Mouse (Mus musculus) MEL (cell line): ENCODE results near the gene Setd5. TPM values are rescaled to one million over a fixed set of nuclear protein-coding genes. Genes with fewer than 3 reads are reported as not detected.

Experiments
- DNase-seq: peaks from one replicate; pipeline ENCODE4 v3.0.0; 2011; ENCODE audit warnings: low read depth, low spot score
- H3K27ac ChIP-seq: 2 replicates; pipeline ENCODE4 v1.5.1; 2012; ENCODE audit warnings: low read depth, mild to moderate bottlenecking, control low read depth, low read length, moderate library complexity; ENCODE audit not compliant: control insufficient read depth
- H3K27me3 ChIP-seq, 2 experiments: fragments of 150-350 bp in 1 of 2; sonication (generic) in 1 of 2; 2 replicates each; pipeline ENCODE4 v1.6.1; 2012; ENCODE audit warnings: low read length in 2 of 2, mild to moderate bottlenecking in 2 of 2, improper control_type of control experiment in 1 of 2, moderate library complexity in 1 of 2; ENCODE audit not compliant: insufficient read depth in 2 of 2, control insufficient read depth in 1 of 2
- H3K36me3 ChIP-seq, 2 experiments: 2 replicates each; pipeline ENCODE4 v1.6.1; 2012 to 2014; ENCODE audit warnings: low read length in 2 of 2, improper control_type of control experiment in 1 of 2, inconsistent platforms in 1 of 2, mild to moderate bottlenecking in 1 of 2; ENCODE audit not compliant: insufficient read depth in 2 of 2, control insufficient read depth in 1 of 2
- H3K4me1 ChIP-seq, 2 experiments: fragments of 150-350 bp in 1 of 2; sonication (generic) in 1 of 2; 2 replicates each; pipeline ENCODE4 v1.6.1; 2012; ENCODE audit warnings: low read length in 2 of 2, improper control_type of control experiment in 1 of 2, mild to moderate bottlenecking in 1 of 2; ENCODE audit not compliant: insufficient read depth in 2 of 2, control insufficient read depth in 1 of 2
- H3K4me3 ChIP-seq, 2 experiments: fragments of 150-350 bp in 1 of 2; sonication (generic) in 1 of 2; 2 replicates each; pipeline ENCODE4 v1.5.1; 2012; ENCODE audit warnings: low read depth in 2 of 2, low read length in 2 of 2, mild to moderate bottlenecking in 2 of 2, moderate library complexity in 2 of 2, control low read depth in 1 of 2, improper control_type of control experiment in 1 of 2; ENCODE audit not compliant: control insufficient read depth in 1 of 2, insufficient read depth in 1 of 2
- H3K79me2 ChIP-seq: 2 replicates; pipeline ENCODE4 v1.6.1; 2012; ENCODE audit warnings: mild to moderate bottlenecking, low read length, moderate library complexity; ENCODE audit not compliant: control insufficient read depth, poor library complexity, insufficient read depth
- H3K9ac ChIP-seq: 2 replicates; pipeline ENCODE4 v1.6.1; 2012; ENCODE audit warnings: low read depth, mild to moderate bottlenecking, control low read depth, low read length, moderate library complexity; ENCODE audit not compliant: control insufficient read depth, poor library complexity, severe bottlenecking
- H3K9me3 ChIP-seq: fragments of 150-350 bp; sonication (generic); replicated peaks from 2 replicates; pipeline ENCODE4 v1.6.1; 2012; ENCODE audit warnings: mild to moderate bottlenecking, low read length, improper control_type of control experiment, moderate library complexity; ENCODE audit not compliant: insufficient read depth
- BHLHE40 ChIP-seq: IDR thresholded peaks from 2 replicates; pipeline ENCODE4 v1.6.1; 2012; ENCODE audit warnings: low read depth, mild to moderate bottlenecking, inconsistent platforms, low read length, improper control_type of control experiment, borderline replicate concordance
- CTCF ChIP-seq, 3 experiments: IDR thresholded peaks in 2 of 3; conservative IDR thresholded peaks in 1 of 3; 2 replicates each; pipeline ENCODE4 v1.5.1; 2011 to 2012; ENCODE audit warnings: low read length in 3 of 3, low read depth in 2 of 3, mild to moderate bottlenecking in 2 of 3, improper control_type of control experiment in 1 of 3, inconsistent platforms in 1 of 3, mixed read lengths in 1 of 3, moderate library complexity in 1 of 3; ENCODE audit not compliant: control insufficient read depth in 1 of 3, insufficient read depth in 1 of 3, poor library complexity in 1 of 3, severe bottlenecking in 1 of 3
- ELF1 ChIP-seq: IDR thresholded peaks from 2 replicates; pipeline ENCODE4 v1.6.1; 2014; ENCODE audit warnings: low read depth, mild to moderate bottlenecking, inconsistent platforms, low read length, improper control_type of control experiment, moderate library complexity
- EP300 ChIP-seq, 2 experiments: IDR thresholded peaks; 2 replicates each; pipeline ENCODE4 v1.6.1; 2011; ENCODE audit warnings: improper control_type of control experiment in 2 of 2, low read length in 2 of 2, low read depth in 1 of 2, mild to moderate bottlenecking in 1 of 2
- GATA1 ChIP-seq: IDR thresholded peaks from 2 replicates; pipeline ENCODE4 v1.6.1; 2011; ENCODE audit warnings: low read depth, low read length, improper control_type of control experiment
- HCFC1 ChIP-seq: IDR thresholded peaks from 2 replicates; pipeline ENCODE4 v1.6.1; 2012; ENCODE audit warnings: low read depth, mild to moderate bottlenecking, inconsistent platforms, low read length, improper control_type of control experiment, moderate library complexity
- JUND ChIP-seq: IDR thresholded peaks from 2 replicates; pipeline ENCODE4 v1.6.1; 2011; ENCODE audit warnings: low read depth, mild to moderate bottlenecking, improper control_type of control experiment, low read length
- MAX ChIP-seq: IDR thresholded peaks from 2 replicates; pipeline ENCODE4 v1.6.1; 2011; ENCODE audit warnings: low read length, improper control_type of control experiment
- MAZ ChIP-seq: IDR thresholded peaks from 2 replicates; pipeline ENCODE4 v1.6.1; 2012; ENCODE audit warnings: low read depth, mild to moderate bottlenecking, inconsistent platforms, low read length, improper control_type of control experiment
- MEF2A ChIP-seq: IDR thresholded peaks from 2 replicates; pipeline ENCODE4 v1.6.1; 2014; ENCODE audit warnings: low read depth, mild to moderate bottlenecking, inconsistent platforms, low read length, improper control_type of control experiment; ENCODE audit not compliant: poor library complexity, insufficient replicate concordance, severe bottlenecking; ENCODE audit errors: extremely low read depth
- MXI1 ChIP-seq: IDR thresholded peaks from 2 replicates; pipeline ENCODE4 v1.6.1; 2011; ENCODE audit warnings: mild to moderate bottlenecking, low read depth, low read length, improper control_type of control experiment
- MYB ChIP-seq: IDR thresholded peaks from 2 replicates; pipeline ENCODE4 v1.6.1; 2011; ENCODE audit warnings: mild to moderate bottlenecking, low read depth, low read length, improper control_type of control experiment
- POLR2AphosphoS2 ChIP-seq: IDR thresholded peaks from 2 replicates; pipeline ENCODE4 v1.6.1; 2011; ENCODE audit warnings: low read length, improper control_type of control experiment
- POLR2AphosphoS5 ChIP-seq: IDR thresholded peaks from 2 replicates; pipeline ENCODE4 v1.6.1; 2012; ENCODE audit warnings: low read depth, borderline replicate concordance, mild to moderate bottlenecking, inconsistent platforms, low read length, moderate library complexity, mixed read lengths
- RAD21 ChIP-seq: IDR thresholded peaks from 2 replicates; pipeline ENCODE4 v1.6.1; 2011; ENCODE audit warnings: mild to moderate bottlenecking, low read depth, low read length, improper control_type of control experiment
- TBP ChIP-seq: IDR thresholded peaks from 2 replicates; pipeline ENCODE4 v1.8.0; 2011; ENCODE audit warnings: low read depth, low read length, improper control_type of control experiment
- USF2 ChIP-seq, 2 experiments: IDR thresholded peaks; 2 replicates each; pipeline ENCODE4 v1.6.1; 2011 to 2012; ENCODE audit warnings: improper control_type of control experiment in 2 of 2, low read length in 2 of 2, borderline replicate concordance in 1 of 2, inconsistent platforms in 1 of 2, low read depth in 1 of 2, mild to moderate bottlenecking in 1 of 2; ENCODE audit not compliant: insufficient read depth in 1 of 2
- ZC3H11A ChIP-seq: IDR thresholded peaks from 2 replicates; pipeline ENCODE4 v1.6.1; 2012; ENCODE audit warnings: low read depth, mild to moderate bottlenecking, inconsistent platforms, low read length, improper control_type of control experiment
- ZKSCAN1 ChIP-seq: IDR thresholded peaks from 2 replicates; pipeline ENCODE4 v1.6.1; 2012; ENCODE audit warnings: low read depth, mild to moderate bottlenecking, inconsistent platforms, low read length, improper control_type of control experiment, moderate library complexity
- ZNF384 ChIP-seq: IDR thresholded peaks from 2 replicates; pipeline ENCODE4 v1.6.1; 2012; ENCODE audit warnings: low read depth, mild to moderate bottlenecking, inconsistent platforms, low read length, improper control_type of control experiment
- polyA plus RNA-seq, 2 experiments: library from polyadenylated mRNA; stranded (reverse) in 1 of 2; unstranded in 1 of 2; fragments of >175 nt in 1 of 2; fragments of >200 nt in 1 of 2; gene quantifications; 2 replicates each; pipeline versions ENCODE4 v1.2.1 to v1.2.4; 2012; ENCODE audit warnings: low replicate concordance in 2 of 2, low read depth in 1 of 2; ENCODE audit not compliant: insufficient read length in 2 of 2, insufficient read depth in 1 of 2, missing spikeins in 1 of 2
- total RNA-seq: library from RNA; depleted of rRNA; stranded (reverse); fragments of 300-350 nt; gene quantifications from 2 replicates; pipeline ENCODE4 v1.2.3, GENCODE M21; 2012

Gene Setd5
- total and polyA plus RNA-seq, 3 experiments, result 43.5 to 185 (median 80.2) TPM

GRCm38 (mm10) chr6:113176613-113177012, 99.4 kb downstream of the Setd5 start:
- Histone ChIP-seq H3K9ac (no peak overlapping the region), H3K79me2 (no peaks in the 10 kb centered on the region), H3K4me1 (no peaks in the 10 kb centered on the region), H3K4me3 (no peak overlapping the region), H3K27me3 (peaks cover 0 to 7% of the 10 kb centered on the region in 2 experiments; a peak in 2 of 4 replicates), H3K9me3 (no peaks in the 10 kb centered on the region), H3K27ac (no peak overlapping the region), H3K36me3 (no peaks in the 10 kb centered on the region)
- no peak for DNase-seq
- no peak for TF ChIP-seq POLR2AphosphoS5
- TF ChIP-seq GATA1, result no peak
- TF ChIP-seq TBP, result no peak
- no peak for TF ChIP-seq USF2 (IDR thresholded peaks at IDR 0.05; ENCODE audit: borderline replicate concordance in 1 of 2, insufficient read depth in 1 of 2, low read depth in 1 of 2, low read length in 2 of 2)
- no peak for TF ChIP-seq MAX
- no peak for TF ChIP-seq MAZ
- TF ChIP-seq JUND, result no peak
- no peak for TF ChIP-seq EP300 (IDR thresholded peaks at IDR 0.05; ENCODE audit: low read depth in 1 of 2, low read length in 2 of 2)
- TF ChIP-seq RAD21, result no peak
- TF ChIP-seq CTCF (IDR thresholded peaks at IDR 0.05 in 2 of 3, conservative IDR thresholded peaks at IDR 0.05 in 1 of 3; ENCODE audit: control insufficient read depth in 1 of 3, insufficient read depth in 1 of 3, low read depth in 2 of 3, low read length in 3 of 3, poor library complexity in 1 of 3, severe bottlenecking in 1 of 3), result no peak
- no peak for TF ChIP-seq POLR2AphosphoS2
- no peak for TF ChIP-seq MYB
- TF ChIP-seq ZNF384, result no peak
- no peak for TF ChIP-seq MEF2A
- no peak for TF ChIP-seq ELF1
- TF ChIP-seq BHLHE40, result no peak
- TF ChIP-seq ZKSCAN1, result no peak
- no peak for TF ChIP-seq HCFC1
- TF ChIP-seq MXI1, result no peak
- TF ChIP-seq ZC3H11A, result no peak
